Mouse (Mus musculus): ENCODE results near the gene Slc7a5. TPM values are rescaled to one million over a fixed set of nuclear protein-coding genes. Genes with fewer than 3 reads are reported as not detected.

The Slc7a5 gene
- polyA plus RNA-seq, 1 experiment = 112 TPM

DNA sequence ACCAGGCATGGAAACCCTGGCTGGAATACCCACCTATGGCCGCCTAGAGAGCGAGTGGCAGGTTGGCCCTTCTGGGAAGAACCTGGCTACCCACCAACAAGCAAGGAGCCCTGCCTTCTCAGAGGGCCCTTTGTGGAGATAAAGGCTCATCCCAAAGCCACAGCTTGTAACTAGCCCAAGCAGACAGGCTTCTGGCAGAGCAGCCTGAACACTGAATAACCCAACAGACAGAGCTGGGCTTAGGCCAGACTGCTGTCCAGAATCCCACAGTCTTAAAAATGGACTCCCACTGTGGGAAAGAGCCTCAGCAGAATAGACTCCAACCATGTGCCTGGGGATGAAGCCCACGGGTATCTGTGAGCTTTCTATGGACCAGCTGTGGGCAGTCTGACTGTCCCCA, 23.3 kb downstream of the Slc7a5 start:
- no peaks in the 10 kb centered on the region for H3K79me2 ChIP-seq (ENCODE audit: control insufficient read depth, insufficient read depth)
- no peaks in the 10 kb centered on the region for H3K79me3 ChIP-seq (ENCODE audit: low read depth)
- H3K4me3 ChIP-seq (ENCODE audit: insufficient read depth, poor library complexity, severe bottlenecking) = no peak overlapping the region
- peaks cover 48% of the 10 kb centered on the region for H3K36me3 ChIP-seq (ENCODE audit: control insufficient read depth, insufficient read depth)
- TF ChIP-seq MAX (IDR thresholded peaks at IDR 0.05) = no peak
- TF ChIP-seq USF1 (IDR thresholded peaks at IDR 0.05; ENCODE audit: low read depth) = no peak
- no peak for TF ChIP-seq CTCF (IDR thresholded peaks at IDR 0.05; ENCODE audit: control insufficient read depth, insufficient read depth, insufficient read length)
- no peak for TF ChIP-seq FOSL1 (IDR thresholded peaks at IDR 0.05; ENCODE audit: insufficient read depth, low read length, poor library complexity, severe bottlenecking)
- TF ChIP-seq CEBPB (IDR thresholded peaks at IDR 0.05; ENCODE audit: low read depth) = no peak
- no peak for TF ChIP-seq MYOD1 (IDR thresholded peaks at IDR 0.05; ENCODE audit: control insufficient read depth, insufficient read length, low read depth)
- TF ChIP-seq MYOG (IDR thresholded peaks at IDR 0.05; ENCODE audit: control insufficient read depth, extremely low read depth, insufficient read length) = no peak
- H3K27me3 ChIP-seq (ENCODE audit: control insufficient read depth, insufficient read depth, insufficient read length) = no peaks in the 10 kb centered on the region
- H3ac ChIP-seq (ENCODE audit: control insufficient read depth, insufficient read length, low read depth) = no peak overlapping the region

DNA sequence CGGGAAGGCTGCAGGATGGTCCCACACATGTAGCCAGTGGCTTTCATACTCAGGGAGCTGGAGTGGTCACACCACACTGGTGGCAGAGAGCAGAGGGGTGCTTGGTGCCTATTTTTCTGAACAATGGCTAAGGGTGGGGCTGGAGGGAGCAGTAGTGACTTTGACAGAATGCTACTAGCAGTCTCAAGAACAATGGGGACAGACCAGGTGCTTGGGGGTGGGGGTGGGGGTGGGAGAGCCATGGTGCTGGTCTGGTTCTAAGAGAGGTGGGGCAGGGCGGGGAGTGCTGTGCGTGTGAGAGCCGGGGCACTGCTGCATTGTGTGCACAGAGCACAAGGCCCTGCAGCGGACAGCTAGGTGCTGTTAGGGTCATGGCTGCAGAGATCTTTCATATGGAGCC, 25.6 kb downstream of the Slc7a5 start:
- no peak for TF ChIP-seq MYOG (IDR thresholded peaks at IDR 0.05; ENCODE audit: control insufficient read depth, extremely low read depth, insufficient read length)
- no peak for TF ChIP-seq FOSL1 (IDR thresholded peaks at IDR 0.05; ENCODE audit: insufficient read depth, low read length, poor library complexity, severe bottlenecking)
- TF ChIP-seq CEBPB (IDR thresholded peaks at IDR 0.05; ENCODE audit: low read depth) = no peak
- no peak for TF ChIP-seq CTCF (IDR thresholded peaks at IDR 0.05; ENCODE audit: control insufficient read depth, insufficient read depth, insufficient read length)
- no peak for TF ChIP-seq MAX (IDR thresholded peaks at IDR 0.05)
- TF ChIP-seq MYOD1 (IDR thresholded peaks at IDR 0.05; ENCODE audit: control insufficient read depth, insufficient read length, low read depth) = no peak
- H3K27me3 ChIP-seq (ENCODE audit: control insufficient read depth, insufficient read depth, insufficient read length) = no peaks in the 10 kb centered on the region
- H3K4me3 ChIP-seq (ENCODE audit: insufficient read depth, poor library complexity, severe bottlenecking) = no peak overlapping the region
- H3K79me2 ChIP-seq (ENCODE audit: control insufficient read depth, insufficient read depth) = no peaks in the 10 kb centered on the region
- peaks cover 39% of the 10 kb centered on the region for H3K36me3 ChIP-seq (ENCODE audit: control insufficient read depth, insufficient read depth)
- no peaks in the 10 kb centered on the region for H3K79me3 ChIP-seq (ENCODE audit: low read depth)
- H3ac ChIP-seq (ENCODE audit: control insufficient read depth, insufficient read length, low read depth) = no peak overlapping the region

DNA sequence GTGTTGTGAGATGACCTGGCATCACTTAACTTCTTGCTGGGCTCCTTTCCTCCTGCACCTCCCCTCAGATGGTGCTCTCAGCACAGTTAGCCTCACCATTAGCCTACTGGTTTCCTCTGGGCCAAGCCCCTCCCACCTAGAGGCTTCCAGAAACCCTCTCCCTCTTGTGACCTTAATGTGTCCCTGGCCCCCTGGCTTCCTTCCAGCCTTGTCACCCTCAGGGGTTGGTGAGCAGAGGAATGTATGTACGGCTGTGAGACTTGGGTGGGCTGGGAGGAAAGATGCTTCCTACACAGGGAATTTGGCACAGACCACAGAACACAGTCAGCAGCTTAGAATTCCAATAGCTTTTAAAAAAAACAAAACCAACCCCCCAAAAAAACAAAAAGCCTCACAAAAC, 26.7 kb downstream of the Slc7a5 start:
- Histone ChIP-seq H3ac (ENCODE audit: control insufficient read depth, insufficient read length, low read depth) (no peak overlapping the region), H3K79me3 (ENCODE audit: low read depth) (no peaks in the 10 kb centered on the region), H3K4me3 (ENCODE audit: insufficient read depth, poor library complexity, severe bottlenecking) (no peak overlapping the region), H3K36me3 (ENCODE audit: control insufficient read depth, insufficient read depth) (peaks cover 28% of the 10 kb centered on the region), H3K27me3 (ENCODE audit: control insufficient read depth, insufficient read depth, insufficient read length) (no peaks in the 10 kb centered on the region), H3K79me2 (ENCODE audit: control insufficient read depth, insufficient read depth) (no peaks in the 10 kb centered on the region)
- TF ChIP-seq CTCF (IDR thresholded peaks at IDR 0.05; ENCODE audit: control insufficient read depth, insufficient read depth, insufficient read length) (no peak), MYOD1 (IDR thresholded peaks at IDR 0.05; ENCODE audit: control insufficient read depth, insufficient read length, low read depth) (no peak)

GRCm38 (mm10) chr8:121879712-121880111, 27.8 kb downstream of the Slc7a5 start:
- H3ac ChIP-seq (ENCODE audit: control insufficient read depth, insufficient read length, low read depth) = no peak overlapping the region
- H3K79me3 ChIP-seq (ENCODE audit: low read depth) = no peaks in the 10 kb centered on the region
- no peaks in the 10 kb centered on the region for H3K27me3 ChIP-seq (ENCODE audit: control insufficient read depth, insufficient read depth, insufficient read length)
- no peak for TF ChIP-seq MYOG (IDR thresholded peaks at IDR 0.05; ENCODE audit: control insufficient read depth, extremely low read depth, insufficient read length)
- TF ChIP-seq USF1 (IDR thresholded peaks at IDR 0.05; ENCODE audit: low read depth) = no peak
- no peak for TF ChIP-seq MAX (IDR thresholded peaks at IDR 0.05)
- no peak for TF ChIP-seq FOSL1 (IDR thresholded peaks at IDR 0.05; ENCODE audit: insufficient read depth, low read length, poor library complexity, severe bottlenecking)
- no peak for TF ChIP-seq CTCF (IDR thresholded peaks at IDR 0.05; ENCODE audit: control insufficient read depth, insufficient read depth, insufficient read length)
- TF ChIP-seq MYOD1 (IDR thresholded peaks at IDR 0.05; ENCODE audit: control insufficient read depth, insufficient read length, low read depth) = no peak
- TF ChIP-seq CEBPB (IDR thresholded peaks at IDR 0.05; ENCODE audit: low read depth) = no peak
- H3K79me2 ChIP-seq (ENCODE audit: control insufficient read depth, insufficient read depth) = no peaks in the 10 kb centered on the region
- H3K4me3 ChIP-seq (ENCODE audit: insufficient read depth, poor library complexity, severe bottlenecking) = no peak overlapping the region
- H3K36me3 ChIP-seq (ENCODE audit: control insufficient read depth, insufficient read depth) = peaks cover 17% of the 10 kb centered on the region

GRCm38 (mm10) chr8:121877828-121878480, 29.5 kb downstream of the Slc7a5 start:
- H3K79me2 ChIP-seq (ENCODE audit: control insufficient read depth, insufficient read depth) = no peaks in the 10 kb centered on the region

DNA sequence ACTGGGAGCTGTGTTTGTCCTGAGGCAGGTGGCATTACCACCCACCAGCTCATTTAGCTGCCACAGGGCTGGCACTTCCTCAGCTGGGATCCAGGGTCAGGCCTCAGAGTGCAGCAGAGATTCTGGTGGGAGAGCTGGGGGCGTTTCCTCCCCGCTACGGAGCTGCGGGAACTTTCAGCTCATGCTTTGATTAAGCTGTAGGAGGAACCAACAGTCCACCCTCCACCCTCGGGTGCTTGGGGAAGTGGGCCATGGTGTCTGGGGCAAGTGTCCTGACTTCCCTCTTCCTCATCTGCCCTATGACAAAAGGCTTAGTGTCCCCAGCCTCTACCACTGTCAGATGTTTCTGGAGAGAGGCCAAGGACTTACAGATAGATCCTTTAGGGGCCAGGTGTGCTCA, 30.3 kb downstream of the Slc7a5 start:
- no peaks in the 10 kb centered on the region for H3K79me3 ChIP-seq (ENCODE audit: low read depth)
- H3K79me2 ChIP-seq (ENCODE audit: control insufficient read depth, insufficient read depth) = no peaks in the 10 kb centered on the region
- H3K36me3 ChIP-seq (ENCODE audit: control insufficient read depth, insufficient read depth) = no peaks in the 10 kb centered on the region
- no peak overlapping the region for H3K4me3 ChIP-seq (ENCODE audit: insufficient read depth, poor library complexity, severe bottlenecking)
- H3K27me3 ChIP-seq (ENCODE audit: control insufficient read depth, insufficient read depth, insufficient read length) = no peaks in the 10 kb centered on the region
- TF ChIP-seq CEBPB (IDR thresholded peaks at IDR 0.05; ENCODE audit: low read depth) = no peak
- TF ChIP-seq MYOG (IDR thresholded peaks at IDR 0.05; ENCODE audit: control insufficient read depth, extremely low read depth, insufficient read length) = no peak
- no peak for TF ChIP-seq MAX (IDR thresholded peaks at IDR 0.05)
- TF ChIP-seq CTCF (IDR thresholded peaks at IDR 0.05; ENCODE audit: control insufficient read depth, insufficient read depth, insufficient read length) = no peak
- TF ChIP-seq USF1 (IDR thresholded peaks at IDR 0.05; ENCODE audit: low read depth) = no peak
- TF ChIP-seq MYOD1 (IDR thresholded peaks at IDR 0.05; ENCODE audit: control insufficient read depth, insufficient read length, low read depth) = no peak
- TF ChIP-seq FOSL1 (IDR thresholded peaks at IDR 0.05; ENCODE audit: insufficient read depth, low read length, poor library complexity, severe bottlenecking) = no peak
- H3ac ChIP-seq (ENCODE audit: control insufficient read depth, insufficient read length, low read depth) = no peak overlapping the region

More at GRCm38 (mm10) chr8:121877828-121878480, 29.5 kb downstream of the Slc7a5 start:
- peaks cover 3% of the 10 kb centered on the region for H3K36me3 ChIP-seq (ENCODE audit: control insufficient read depth, insufficient read depth)
- no peak overlapping the region for H3ac ChIP-seq (ENCODE audit: control insufficient read depth, insufficient read length, low read depth)
- no peaks in the 10 kb centered on the region for H3K79me3 ChIP-seq (ENCODE audit: low read depth)
- TF ChIP-seq CTCF (IDR thresholded peaks at IDR 0.05; ENCODE audit: control insufficient read depth, insufficient read depth, insufficient read length) (no peak), MYOD1 (IDR thresholded peaks at IDR 0.05; ENCODE audit: control insufficient read depth, insufficient read length, low read depth) (no peak), MYOG (IDR thresholded peaks at IDR 0.05; ENCODE audit: control insufficient read depth, extremely low read depth, insufficient read length) (no peak), FOSL1 (IDR thresholded peaks at IDR 0.05; ENCODE audit: insufficient read depth, low read length, poor library complexity, severe bottlenecking) (no peak)
- no peak overlapping the region for H3K4me3 ChIP-seq (ENCODE audit: insufficient read depth, poor library complexity, severe bottlenecking)
- H3K27me3 ChIP-seq (ENCODE audit: control insufficient read depth, insufficient read depth, insufficient read length) = no peaks in the 10 kb centered on the region

All from C2C12 (cell line).